Mouse (Mus musculus) c-Kit-positive CD71-positive TER-119-positive erythroid progenitor cells, embryonic 14.5 days (primary cell): ENCODE measurements around the gene Rdx.

Experiments
- DNase-seq: peaks from one replicate; pipeline ENCODE4 v3.0.0-alpha.2; 2013; ENCODE audit warnings: low spot score

Gene Rdx

GRCm38 (mm10) chr9:52047129-52047820, at the start of gene Rdx:
Rdx (plus strand) TSS chr9:52047173.
- DNase-seq = peak; percentile 46

GRCm38 (mm10) chr9:52003501-52003900, 43.5 kb upstream of the Rdx start:
- no peak for DNase-seq

- DNase-seq = no peak
Observed at GRCm38 (mm10) chr9:52007341-52007740, 39.6 kb upstream of the Rdx start.

GRCm38 (mm10) chr9:52008511-52008910, 38.5 kb upstream of the Rdx start:
- no peak for DNase-seq

GRCm38 (mm10) chr9:52012311-52012710, 34.7 kb upstream of the Rdx start:
- no peak for DNase-seq

- DNase-seq = no peak
Observed at GRCm38 (mm10) chr9:52012781-52013436, 34.1 kb upstream of the Rdx start.

GRCm38 (mm10) chr9:52013900-52014455, 33.0 kb upstream of the Rdx start:
- no peak for DNase-seq

GRCm38 (mm10) chr9:52017091-52017490, 29.9 kb upstream of the Rdx start:
- DNase-seq = no peak

GRCm38 (mm10) chr9:52017824-52018223, 29.1 kb upstream of the Rdx start:
- DNase-seq = no peak

- no peak for DNase-seq
Observed at GRCm38 (mm10) chr9:52018505-52018904, 28.5 kb upstream of the Rdx start.

- no peak for DNase-seq
Observed at GRCm38 (mm10) chr9:52027257-52028020, 19.5 kb upstream of the Rdx start.

- DNase-seq = no peak
Observed at GRCm38 (mm10) chr9:52028521-52029405, 18.2 kb upstream of the Rdx start.

GRCm38 (mm10) chr9:52031501-52031900, 15.5 kb upstream of the Rdx start:
- no peak for DNase-seq

- DNase-seq = no peak
Observed at GRCm38 (mm10) chr9:52037493-52037892, 9.5 kb upstream of the Rdx start.

GRCm38 (mm10) chr9:52041657-52042056, 5.3 kb upstream of the Rdx start:
- DNase-seq = no peak

- DNase-seq = no peak
Observed at GRCm38 (mm10) chr9:52046686-52047085, 287 bp upstream of the Rdx start.

GRCm38 (mm10) chr9:52047821-52048649, 1.1 kb downstream of the Rdx start:
- DNase-seq = peak; percentile 49

GRCm38 (mm10) chr9:52048650-52049081, 1.7 kb downstream of the Rdx start:
- DNase-seq = peak; percentile 30

- no peak for DNase-seq
Observed at GRCm38 (mm10) chr9:52049605-52050004, 2.6 kb downstream of the Rdx start.

GRCm38 (mm10) chr9:52050361-52050760, 3.4 kb downstream of the Rdx start:
- no peak for DNase-seq

GRCm38 (mm10) chr9:52052221-52052620, 5.2 kb downstream of the Rdx start:
- DNase-seq = no peak
